Comparison of ENCODE assay signal across 26 mouse cellular contexts in genomic region chr8:104731969-104732368, GRCm38 (mm10). TPM values are rescaled to one million over a fixed set of nuclear protein-coding genes. Genes with fewer than 3 reads are reported as not detected.
DNase-seq lines count a peak whose midpoint lies in the region; ATAC-seq and TF ChIP-seq lines count a peak whose summit lies in the region.
"Had no signal": no experiment of that assay in that cellular context is flagged by ENCODE, and none has a peak within 500 bp of the region (broad histone marks: within the 10 kb centered on the region; RNA-seq: fewer than 3 reads in every experiment).

No protein-coding gene starts in this region.

- H3K4me2 ChIP-seq in liver, embryonic 14.5 days (ENCODE audit: low read depth), result no peak overlapping the region
- no peak overlapping the region for H3K4me2 ChIP-seq in liver, embryonic 11.5 days
- no peak overlapping the region for H3K4me2 ChIP-seq in stomach, postnatal 0 days (replicated peaks; ENCODE audit: low read depth)
- H3K4me2 ChIP-seq in midbrain, embryonic 13.5 days (replicated peaks), result no peak overlapping the region
- H3K4me2 ChIP-seq: hindbrain, embryonic 13.5 days; intestine, embryonic 15.5 days; limb, embryonic 13.5 days; neural tube, embryonic 12.5 days had no signal

- DNase-seq in adrenal gland, adult 2 months, result peak; percentile 9
- no peak for DNase-seq in adrenal gland, postnatal 14 days
- no peak for DNase-seq in liver, embryonic 14.5 days (ENCODE audit: low read depth in 3 of 3, low spot score in 3 of 3)
- DNase-seq in liver, embryonic 11.5 days (ENCODE audit: low spot score), result no peak
- peak; percentile 10 to 19 for DNase-seq in layer of hippocampus, postnatal 10 days (ENCODE audit: low spot score in 2 of 2)
- DNase-seq in stomach, postnatal 0 days (ENCODE audit: low spot score), result peak; percentile 84
- no peak for DNase-seq in gastrocnemius, postnatal 36 days
- DNase-seq: cerebellum, adult 9-10 months; gastrocnemius, postnatal 25 days; heart, postnatal 14 days; lung, postnatal 14 days; thymus, postnatal 25 days had no signal

- WGBS in liver, embryonic 14.5 days (ENCODE audit: insufficient replicate concordance), result 37% methylated on average over 6 of the region's 6 CpGs
- WGBS in liver, embryonic 11.5 days, result 58% methylated on average over 6 of the region's 6 CpGs
- 28% methylated on average over 6 of the region's 6 CpGs for WGBS in stomach, postnatal 0 days
- 74% methylated on average over 6 of the region's 6 CpGs for WGBS in midbrain, embryonic 13.5 days

- H3K9ac ChIP-seq in liver, embryonic 14.5 days (replicated peaks), result no peak overlapping the region
- no peak overlapping the region for H3K9ac ChIP-seq in liver, embryonic 11.5 days (ENCODE audit: low read depth, low read length)
- no peak overlapping the region for H3K9ac ChIP-seq in stomach, postnatal 0 days (ENCODE audit: low read length)
- H3K9ac ChIP-seq in midbrain, embryonic 13.5 days (replicated peaks), result no peak overlapping the region
- H3K9ac ChIP-seq: hindbrain, embryonic 13.5 days; intestine, embryonic 15.5 days; limb, embryonic 13.5 days; neural tube, embryonic 12.5 days had no signal

- no peak overlapping the region for H3K4me3 ChIP-seq in liver, embryonic 14.5 days (ENCODE audit: insufficient read depth in 1 of 2, low read depth in 2 of 2, low read length in 2 of 2)
- H3K4me3 ChIP-seq in liver, embryonic 11.5 days (ENCODE audit: low read depth, low read length), result no peak overlapping the region
- no peak overlapping the region for H3K4me3 ChIP-seq in stomach, postnatal 0 days (ENCODE audit: low read depth, low read length)
- no peak overlapping the region for H3K4me3 ChIP-seq in midbrain, embryonic 13.5 days (replicated peaks)
- H3K4me3 ChIP-seq: heart, embryonic 10.5 days; hindbrain, embryonic 13.5 days; intestine, embryonic 15.5 days; limb, embryonic 13.5 days; neural tube, embryonic 12.5 days had no signal

- H3K4me1 ChIP-seq in liver, embryonic 14.5 days (replicated peaks; ENCODE audit: control insufficient read depth in 2 of 2, insufficient read depth in 2 of 2, low read length in 1 of 2), result peaks cover 0 to 2% of the 10 kb centered on the region in 2 experiments; a peak in 1 of 4 replicates
- H3K4me1 ChIP-seq in liver, embryonic 11.5 days (replicated peaks; ENCODE audit: control insufficient read depth, insufficient read depth, low read length), result no peaks in the 10 kb centered on the region
- H3K4me1 ChIP-seq in stomach, postnatal 0 days (replicated peaks; ENCODE audit: control insufficient read depth, insufficient read depth), result no peaks in the 10 kb centered on the region
- no peaks in the 10 kb centered on the region for H3K4me1 ChIP-seq in midbrain, embryonic 13.5 days (replicated peaks)
- H3K4me1 ChIP-seq: heart, embryonic 10.5 days; hindbrain, embryonic 13.5 days; intestine, embryonic 15.5 days; limb, embryonic 13.5 days; neural tube, embryonic 12.5 days had no signal

- no peak overlapping the region for H3K27ac ChIP-seq in liver, embryonic 14.5 days
- no peak overlapping the region for H3K27ac ChIP-seq in liver, embryonic 11.5 days (ENCODE audit: low read depth, low read length)
- H3K27ac ChIP-seq in stomach, postnatal 0 days (replicated peaks), result no peak overlapping the region
- H3K27ac ChIP-seq in midbrain, embryonic 13.5 days, result no peak overlapping the region
- H3K27ac ChIP-seq: heart, embryonic 10.5 days; hindbrain, embryonic 13.5 days; intestine, embryonic 15.5 days; limb, embryonic 13.5 days; neural tube, embryonic 12.5 days had no signal

- no peak for TF ChIP-seq CTCF in liver, embryonic 14.5 days (IDR thresholded peaks at IDR 0.05; ENCODE audit: low read depth)
- no peak for TF ChIP-seq CTCF in stomach, postnatal 0 days (IDR thresholded peaks at IDR 0.05; ENCODE audit: low read depth)

- H3K36me3 ChIP-seq in liver, embryonic 14.5 days (replicated peaks; ENCODE audit: control insufficient read depth, insufficient read depth, low read depth), result no peaks in the 10 kb centered on the region
- no peaks in the 10 kb centered on the region for H3K36me3 ChIP-seq in liver, embryonic 11.5 days (ENCODE audit: control insufficient read depth, insufficient read depth, low read length)
- H3K36me3 ChIP-seq in stomach, postnatal 0 days (ENCODE audit: control insufficient read depth, insufficient read depth, low read length), result no peaks in the 10 kb centered on the region
- H3K36me3 ChIP-seq in midbrain, embryonic 13.5 days, result no peaks in the 10 kb centered on the region
- H3K36me3 ChIP-seq: heart, embryonic 10.5 days; hindbrain, embryonic 13.5 days; intestine, embryonic 15.5 days; limb, embryonic 13.5 days; neural tube, embryonic 12.5 days had no signal

- intact Hi-C loops in gastrocnemius, postnatal 36 days (cut with DNase I), result no loop called here

- no peaks in the 10 kb centered on the region for H3K27me3 ChIP-seq in liver, embryonic 14.5 days (ENCODE audit: control insufficient read depth, insufficient read depth, low read length)
- no peaks in the 10 kb centered on the region for H3K27me3 ChIP-seq in liver, embryonic 11.5 days (replicated peaks; ENCODE audit: control insufficient read depth, insufficient read depth, low read length)
- no peaks in the 10 kb centered on the region for H3K27me3 ChIP-seq in stomach, postnatal 0 days (ENCODE audit: control insufficient read depth, insufficient read depth, low read length)
- no peaks in the 10 kb centered on the region for H3K27me3 ChIP-seq in midbrain, embryonic 13.5 days
- H3K27me3 ChIP-seq: CH12.LX; hindbrain, embryonic 13.5 days; intestine, embryonic 15.5 days; limb, embryonic 13.5 days; neural tube, embryonic 12.5 days had no signal

- ATAC-seq in liver, embryonic 14.5 days (ENCODE audit: insufficient read depth), result peak; percentile 31; the same call in 1 of the 2 replicates
- ATAC-seq in liver, embryonic 11.5 days (replicated peaks; ENCODE audit: low FRiP score), result no peak
- peak; percentile 95 for ATAC-seq in stomach, postnatal 0 days (ENCODE audit: low FRiP score, low TSS enrichment)
- ATAC-seq in midbrain, embryonic 13.5 days, result no peak
- ATAC-seq: intestine, embryonic 15.5 days had no signal

- no peak for TF ChIP-seq EP300 in liver, embryonic 14.5 days (IDR thresholded peaks at IDR 0.05; ENCODE audit: low read depth)
- TF ChIP-seq EP300 in stomach, postnatal 0 days (optimal IDR thresholded peaks at IDR 0.05), result no peak

- no peaks in the 10 kb centered on the region for H3K9me3 ChIP-seq in liver, embryonic 14.5 days (ENCODE audit: control insufficient read depth, low read length)
- H3K9me3 ChIP-seq in liver, embryonic 11.5 days (ENCODE audit: control insufficient read depth, low read length), result 0 out of 2 replicates have a peak, but pooled peaks cover 3% of the 10 kb centered on the region
- no peaks in the 10 kb centered on the region for H3K9me3 ChIP-seq in stomach, postnatal 0 days (ENCODE audit: control insufficient read depth, low read length)
- H3K9me3 ChIP-seq in midbrain, embryonic 13.5 days, result no peaks in the 10 kb centered on the region
- H3K9me3 ChIP-seq: heart, embryonic 10.5 days; hindbrain, embryonic 13.5 days; intestine, embryonic 15.5 days; limb, embryonic 13.5 days; neural tube, embryonic 12.5 days had no signal

RNA-seq across cellular contexts. Expression of gene Ces2a, which starts 1.8 kb away (rescaled TPM):
- under 1 TPM in 1 of 2 experiments, not detected in 1; 0.72 TPM for total RNA-seq in adrenal gland, adult 2 months (2021)
- polyA plus RNA-seq in adrenal gland, adult 2 months (2012; rRNA removed), result 0.74 TPM in 1 of 2 replicates, not detected in the other
- 1.1 and 18.7 TPM in 2 replicates for total RNA-seq in adrenal gland, postnatal 14 days (2021)
- polyA plus RNA-seq in liver, embryonic 14.5 days (2012; rRNA removed), result 10.6 and 11.3 TPM in 2 replicates
- polyA plus RNA-seq in liver, embryonic 14.5 days (2014; fragmentation: Nextera tagmentation; extraction: Ambion mirVana), result 9.9 and 12.1 TPM in 2 replicates
- polyA plus RNA-seq in liver, embryonic 11.5 days (2014; fragmentation: Nextera tagmentation; extraction: Ambion mirVana), result 2.0 and 2.3 TPM in 2 replicates
- total RNA-seq in layer of hippocampus, postnatal 10 days (2021), result not detected
- 1.4 and 2.0 TPM in 2 replicates for polyA plus RNA-seq in stomach, postnatal 0 days (2015; fragmentation: Nextera tagmentation; extraction: Ambion mirVana)
- not detected in 2 replicates for polyA plus RNA-seq in midbrain, embryonic 13.5 days (2015; fragmentation: Nextera tagmentation; extraction: Ambion mirVana)
- not detected for total RNA-seq in gastrocnemius, postnatal 36 days (2021)
- total RNA-seq: adrenal gland, postnatal 36 days; CH12.LX; gastrocnemius, postnatal 25 days; heart, postnatal 14 days; left cerebral cortex, postnatal 10 days; monocyte, adult 5-6 weeks had no signal
- polyA plus RNA-seq: cortical plate, adult 2 months; embryonic facial prominence, embryonic 14.5 days; forebrain, embryonic 11.5 days; heart, embryonic 10.5 days; hindbrain, embryonic 13.5 days; limb, embryonic 13.5 days; neural tube, embryonic 12.5 days; testis, adult 2 months had no signal

Comparison
In these comparisons a context has a peak if more than half of its experiments do, and no peak if none do; other contexts are left out.
1. DNase-seq: peak in adrenal gland, adult 2 months (single experiment), layer of hippocampus, postnatal 10 days (2 of 2) and stomach, postnatal 0 days (single experiment); none in adrenal gland, postnatal 14 days (single experiment), liver, embryonic 14.5 days (0 of 3), liver, embryonic 11.5 days (single experiment) and gastrocnemius, postnatal 36 days (0 of 2).
2. ATAC-seq: peak in liver, embryonic 14.5 days (single experiment) and stomach, postnatal 0 days (single experiment); none in liver, embryonic 11.5 days (single experiment) and midbrain, embryonic 13.5 days (single experiment).